Mouse (Mus musculus): Measurements from ENCODE around the gene Zbed4.

DNA sequence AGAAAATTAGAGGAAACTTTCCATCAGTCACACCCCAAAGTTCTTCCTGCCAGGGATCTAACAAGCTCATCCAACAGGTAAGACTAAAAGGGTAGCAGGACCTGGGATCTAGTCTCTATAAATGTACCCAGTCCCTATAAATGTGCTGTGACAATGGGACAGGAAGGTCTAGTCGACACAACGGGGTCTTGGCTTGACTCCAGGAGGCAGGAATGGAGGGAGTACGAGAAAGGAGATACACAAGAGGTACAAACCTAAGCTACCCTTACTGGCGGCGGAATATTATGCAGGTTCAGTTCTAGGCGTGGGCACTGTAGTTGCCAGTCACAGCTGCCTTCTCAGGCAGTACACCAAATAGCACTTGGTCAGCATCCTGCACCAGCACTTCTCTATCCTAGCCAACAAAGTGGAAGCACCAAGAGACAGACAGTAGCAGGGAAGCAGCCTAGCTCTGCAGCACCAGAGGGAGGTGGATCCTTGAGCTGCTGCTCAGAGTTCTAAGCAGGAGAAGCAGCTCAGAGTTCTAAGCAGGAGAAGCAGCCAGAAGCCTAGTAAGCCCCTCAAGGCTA, 37.4 kb upstream of the Zbed4 start:
- TF ChIP-seq CTCF (IDR thresholded peaks at IDR 0.05; ENCODE audit: borderline replicate concordance, extremely low read depth, insufficient read depth, insufficient read length) = no peak
- no peak for TF ChIP-seq POLR2A (IDR thresholded peaks at IDR 0.05; ENCODE audit: borderline replicate concordance, extremely low read depth, insufficient read depth, insufficient read length, poor library complexity, severe bottlenecking)

Measured in brain, embryonic 14.5 days (tissue).